Mouse (Mus musculus) MEL (cell line): ENCODE results near the gene Tcn2. TPM values are rescaled to one million over a fixed set of nuclear protein-coding genes. Genes with fewer than 3 reads are reported as not detected.
A peak's percentile ranks its signal among the peaks of the same experiment; 100 is the strongest.

ENCODE experiments used
- CHD1 ChIP-seq: IDR thresholded peaks from 2 replicates; pipeline ENCODE4 v1.6.1; 2012; ENCODE audit warnings: low read depth, mild to moderate bottlenecking, inconsistent platforms, low read length, improper control_type of control experiment
- CTCF ChIP-seq, 3 experiments: IDR thresholded peaks in 2 of 3; conservative IDR thresholded peaks in 1 of 3; 2 replicates each; pipeline ENCODE4 v1.5.1; 2011 to 2012; ENCODE audit warnings: low read length in 3 of 3, low read depth in 2 of 3, mild to moderate bottlenecking in 2 of 3, improper control_type of control experiment in 1 of 3, inconsistent platforms in 1 of 3, mixed read lengths in 1 of 3, moderate library complexity in 1 of 3; ENCODE audit not compliant: control insufficient read depth in 1 of 3, insufficient read depth in 1 of 3, poor library complexity in 1 of 3, severe bottlenecking in 1 of 3
- E2F4 ChIP-seq: IDR thresholded peaks from 2 replicates; pipeline ENCODE4 v1.6.1; 2011; ENCODE audit warnings: low read depth, low read length, improper control_type of control experiment, borderline replicate concordance
- ELF1 ChIP-seq: IDR thresholded peaks from 2 replicates; pipeline ENCODE4 v1.6.1; 2014; ENCODE audit warnings: low read depth, mild to moderate bottlenecking, inconsistent platforms, low read length, improper control_type of control experiment, moderate library complexity
- EP300 ChIP-seq, 2 experiments: IDR thresholded peaks; 2 replicates each; pipeline ENCODE4 v1.6.1; 2011; ENCODE audit warnings: improper control_type of control experiment in 2 of 2, low read length in 2 of 2, low read depth in 1 of 2, mild to moderate bottlenecking in 1 of 2
- GABPA ChIP-seq: IDR thresholded peaks from 2 replicates; pipeline ENCODE4 v1.6.1; 2012; ENCODE audit warnings: low read depth, mild to moderate bottlenecking, inconsistent platforms, low read length, improper control_type of control experiment, moderate library complexity
- GATA1 ChIP-seq: IDR thresholded peaks from 2 replicates; pipeline ENCODE4 v1.6.1; 2011; ENCODE audit warnings: low read depth, low read length, improper control_type of control experiment
- JUND ChIP-seq: IDR thresholded peaks from 2 replicates; pipeline ENCODE4 v1.6.1; 2011; ENCODE audit warnings: low read depth, mild to moderate bottlenecking, improper control_type of control experiment, low read length
- MAFK ChIP-seq: IDR thresholded peaks from 2 replicates; pipeline ENCODE4 v1.6.1; 2011; ENCODE audit warnings: low read depth, mild to moderate bottlenecking, low read length, improper control_type of control experiment, borderline replicate concordance
- MAZ ChIP-seq: IDR thresholded peaks from 2 replicates; pipeline ENCODE4 v1.6.1; 2012; ENCODE audit warnings: low read depth, mild to moderate bottlenecking, inconsistent platforms, low read length, improper control_type of control experiment
- MEF2A ChIP-seq: IDR thresholded peaks from 2 replicates; pipeline ENCODE4 v1.6.1; 2014; ENCODE audit warnings: low read depth, mild to moderate bottlenecking, inconsistent platforms, low read length, improper control_type of control experiment; ENCODE audit not compliant: poor library complexity, insufficient replicate concordance, severe bottlenecking; ENCODE audit errors: extremely low read depth
- MYB ChIP-seq: IDR thresholded peaks from 2 replicates; pipeline ENCODE4 v1.6.1; 2011; ENCODE audit warnings: mild to moderate bottlenecking, low read depth, low read length, improper control_type of control experiment
- MYC ChIP-seq: IDR thresholded peaks from 2 replicates; pipeline ENCODE4 v1.6.1; 2011; ENCODE audit warnings: low read depth, mild to moderate bottlenecking, low read length, improper control_type of control experiment, moderate library complexity
- NELFE ChIP-seq: IDR thresholded peaks from 2 replicates; pipeline ENCODE4 v1.6.1; 2011; ENCODE audit warnings: low read depth, low read length, improper control_type of control experiment
- POLR2AphosphoS5 ChIP-seq: IDR thresholded peaks from 2 replicates; pipeline ENCODE4 v1.6.1; 2012; ENCODE audit warnings: low read depth, borderline replicate concordance, mild to moderate bottlenecking, inconsistent platforms, low read length, moderate library complexity, mixed read lengths
- RAD21 ChIP-seq: IDR thresholded peaks from 2 replicates; pipeline ENCODE4 v1.6.1; 2011; ENCODE audit warnings: mild to moderate bottlenecking, low read depth, low read length, improper control_type of control experiment
- TAL1 ChIP-seq: IDR thresholded peaks from 2 replicates; pipeline ENCODE4 v1.6.1; 2012; ENCODE audit warnings: mild to moderate bottlenecking, inconsistent platforms, low read length, moderate library complexity, mixed read lengths
- TBP ChIP-seq: IDR thresholded peaks from 2 replicates; pipeline ENCODE4 v1.8.0; 2011; ENCODE audit warnings: low read depth, low read length, improper control_type of control experiment
- TCF12 ChIP-seq: IDR thresholded peaks from 2 replicates; pipeline ENCODE4 v1.6.1; 2014; ENCODE audit warnings: low read depth, mild to moderate bottlenecking, inconsistent platforms, low read length, improper control_type of control experiment, moderate library complexity
- USF1 ChIP-seq: IDR thresholded peaks from 2 replicates; pipeline ENCODE4 v1.6.1; 2014; ENCODE audit warnings: low read depth, mild to moderate bottlenecking, inconsistent platforms, low read length, improper control_type of control experiment, moderate library complexity
- USF2 ChIP-seq, 2 experiments: IDR thresholded peaks; 2 replicates each; pipeline ENCODE4 v1.6.1; 2011 to 2012; ENCODE audit warnings: improper control_type of control experiment in 2 of 2, low read length in 2 of 2, borderline replicate concordance in 1 of 2, inconsistent platforms in 1 of 2, low read depth in 1 of 2, mild to moderate bottlenecking in 1 of 2; ENCODE audit not compliant: insufficient read depth in 1 of 2
- ZC3H11A ChIP-seq: IDR thresholded peaks from 2 replicates; pipeline ENCODE4 v1.6.1; 2012; ENCODE audit warnings: low read depth, mild to moderate bottlenecking, inconsistent platforms, low read length, improper control_type of control experiment
- polyA plus RNA-seq, 2 experiments: library from polyadenylated mRNA; stranded (reverse) in 1 of 2; unstranded in 1 of 2; fragments of >175 nt in 1 of 2; fragments of >200 nt in 1 of 2; gene quantifications; 2 replicates each; pipeline versions ENCODE4 v1.2.1 to v1.2.4; 2012; ENCODE audit warnings: low replicate concordance in 2 of 2, low read depth in 1 of 2; ENCODE audit not compliant: insufficient read length in 2 of 2, insufficient read depth in 1 of 2, missing spikeins in 1 of 2
- total RNA-seq: library from RNA; depleted of rRNA; stranded (reverse); fragments of 300-350 nt; gene quantifications from 2 replicates; pipeline ENCODE4 v1.2.3, GENCODE M21; 2012

Gene Tcn2
- total and polyA plus RNA-seq, 3 experiments = 14.1 to 16.0 TPM; not detected in 1

GRCm38 (mm10) chr11:3964416-3965172 lies 32.6 kb upstream of the Tcn2 start (continued):
- TF ChIP-seq MAZ (peak; percentile 4; the same call in 1 of the 2 replicates), USF2 (IDR thresholded peaks at IDR 0.05; ENCODE audit: borderline replicate concordance in 1 of 2, insufficient read depth in 1 of 2, low read depth in 1 of 2, low read length in 2 of 2) (no peak), ZC3H11A (no peak), TBP (peak; percentile 58; the same call in 1 of the 2 replicates), MYC (peak; percentile 74), MYB (no peak), CTCF (IDR thresholded peaks at IDR 0.05 in 2 of 3, conservative IDR thresholded peaks at IDR 0.05 in 1 of 3; ENCODE audit: control insufficient read depth in 1 of 3, insufficient read depth in 1 of 3, low read depth in 2 of 3, low read length in 3 of 3, poor library complexity in 1 of 3, severe bottlenecking in 1 of 3) (no peak), NELFE (peak; percentile 31), RAD21 (no peak), EP300 (IDR thresholded peaks at IDR 0.05; ENCODE audit: low read depth in 1 of 2, low read length in 2 of 2) (peak; percentile 89 to 94), TCF12 (peak; percentile 83), ELF1 (no peak), GABPA (no peak), E2F4 (no peak), MAFK (no peak), GATA1 (peak; percentile 90), TAL1 (peak; percentile 82), USF1 (no peak), CHD1 (peak; percentile 97; the same call in 1 of the 2 replicates), POLR2AphosphoS5 (no peak), MEF2A (no peak), JUND (no peak)
